Mouse (Mus musculus): ENCODE results near the gene Rab25. TPM values are rescaled to one million over a fixed set of nuclear protein-coding genes. Genes with fewer than 3 reads are reported as not detected.
"Not testable (repeated sequence)": the region's sequence is repeated elsewhere in the genome, so short reads cannot be mapped to it uniquely, and the experiment has no call there.

Rab25 gene
- polyA plus RNA-seq (2015; fragmentation: Nextera tagmentation; extraction: Ambion mirVana) = 0.41 and 1.3 TPM in 2 replicates

DNA sequence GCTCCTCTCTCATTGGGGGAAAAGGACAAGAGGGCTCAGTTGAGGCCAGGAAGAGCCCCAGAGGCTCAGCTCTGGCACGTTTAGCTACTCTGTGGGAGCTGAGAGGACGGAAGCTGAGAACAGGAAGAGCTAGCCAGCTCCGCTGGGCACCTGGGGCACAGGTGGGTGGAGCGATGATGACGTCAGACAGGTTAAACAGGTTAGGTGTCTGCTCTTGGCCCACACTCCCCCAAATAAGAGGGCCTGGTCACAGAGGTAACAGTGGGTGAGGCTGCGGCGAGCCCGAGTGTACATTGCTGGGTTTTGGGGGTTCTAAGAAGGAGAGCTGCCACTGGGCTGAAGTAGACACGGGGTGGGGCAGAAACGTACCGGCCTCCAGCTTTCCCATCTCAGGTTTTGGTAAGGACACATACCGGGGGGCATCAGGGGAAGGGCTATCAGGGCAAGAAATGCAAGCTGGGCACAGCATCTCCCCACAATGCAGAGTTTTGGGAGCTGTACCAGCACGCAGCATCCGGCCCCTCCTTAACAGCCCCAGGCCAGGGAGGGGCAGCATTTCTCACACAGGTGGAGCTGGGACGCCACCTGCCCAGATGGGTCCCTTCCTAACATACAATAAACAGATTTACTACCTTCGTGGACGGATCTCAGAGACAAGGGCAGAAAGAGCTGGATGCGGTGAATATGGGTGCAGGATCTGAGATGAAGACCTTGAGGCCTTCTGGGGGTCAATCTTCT, at the start of gene Rab25:
TSS of gene Rab25 (minus strand) at position 121 of the 738 bp plus-strand sequence.
- no peak for ATAC-seq (replicated peaks)
- no peaks in the 10 kb centered on the region for H3K27me3 ChIP-seq (replicated peaks)
- 55% methylated on average over 18 of the region's 18 CpGs for WGBS

DNA sequence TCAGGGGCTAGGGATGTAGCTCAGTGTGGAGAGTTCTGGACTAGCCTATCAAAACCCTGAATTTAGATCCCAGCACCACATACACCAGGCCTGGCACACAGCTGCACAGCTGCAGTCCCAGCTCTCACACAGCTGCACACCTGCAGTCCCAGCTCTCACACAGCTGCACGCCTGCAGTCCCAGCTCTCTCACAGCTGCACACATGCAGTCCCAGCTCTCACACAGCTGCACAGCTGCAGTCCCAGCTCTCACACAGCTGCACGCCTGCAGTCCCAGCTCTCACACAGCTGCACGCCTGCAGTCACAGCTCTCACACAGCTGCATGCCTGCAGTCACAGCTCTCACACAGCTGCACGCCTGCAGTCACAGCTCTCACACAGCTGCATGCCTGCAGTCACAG, 48.4 kb upstream of the Rab25 start:
- not testable (repeated sequence) for H3K4me3 ChIP-seq; H3K36me3 ChIP-seq (replicated peaks); H3K27me3 ChIP-seq (replicated peaks); H3K27ac ChIP-seq; H3K9ac ChIP-seq; H3K9me3 ChIP-seq; ATAC-seq (replicated peaks); H3K4me2 ChIP-seq; H3K4me1 ChIP-seq
- WGBS = 79% methylated on average over 4 of the region's 4 CpGs

More for the DNA sequence above, at the start of gene Rab25:
- H3K9me3 ChIP-seq = no peaks in the 10 kb centered on the region
- H3K9ac ChIP-seq = no peak within 1 kb of the TSS
- no peaks in the 10 kb centered on the region for H3K36me3 ChIP-seq (replicated peaks)
- H3K4me1 ChIP-seq = peaks cover 11% of the 10 kb centered on the region
- H3K4me3 ChIP-seq = no peak within 1 kb of the TSS
- no peak within 1 kb of the TSS for H3K27ac ChIP-seq
- no peak within 1 kb of the TSS for H3K4me2 ChIP-seq

DNA sequence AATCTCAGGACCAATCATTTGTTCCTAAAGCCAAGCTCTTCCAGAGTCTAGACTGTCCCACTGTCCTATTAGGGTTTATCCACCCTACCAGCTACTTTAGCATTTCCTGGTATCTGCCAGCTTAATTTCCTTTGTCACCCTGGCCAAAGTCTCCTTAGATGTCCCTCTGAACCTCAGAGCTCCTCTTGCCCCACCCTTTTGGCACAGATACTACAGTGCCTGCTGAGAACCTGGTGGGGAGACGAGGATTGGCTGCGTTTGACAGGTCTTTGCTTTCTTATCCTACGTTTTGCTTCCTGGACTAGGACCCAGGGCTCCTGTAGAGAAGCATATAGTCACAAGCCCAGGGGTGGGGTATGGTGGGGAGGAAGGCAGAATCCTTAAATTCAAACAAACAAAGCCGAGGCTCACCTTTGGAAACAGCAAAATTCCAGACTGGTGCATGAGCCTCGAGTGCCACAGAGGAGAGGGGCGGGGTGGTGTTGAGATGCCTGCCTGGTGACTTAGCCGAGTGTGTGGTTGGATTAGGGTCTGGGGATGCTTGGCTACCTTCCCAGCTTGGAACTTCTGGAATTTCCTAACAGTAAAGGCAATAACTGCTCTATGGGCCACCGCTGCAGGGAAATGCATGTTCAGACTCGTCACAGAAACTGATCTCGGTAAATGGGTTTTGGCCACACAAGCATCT, 45.9 kb upstream of the Rab25 start:
- no peaks in the 10 kb centered on the region for H3K4me1 ChIP-seq
- no peak overlapping the region for H3K9ac ChIP-seq
- H3K36me3 ChIP-seq (replicated peaks) = no peaks in the 10 kb centered on the region
- H3K4me2 ChIP-seq = no peak overlapping the region
- ATAC-seq (replicated peaks) = no peak
- no peaks in the 10 kb centered on the region for H3K27me3 ChIP-seq (replicated peaks)
- H3K4me3 ChIP-seq = no peak overlapping the region
- WGBS = 71% methylated on average over 10 of the region's 10 CpGs
- H3K27ac ChIP-seq = no peak overlapping the region
- H3K9me3 ChIP-seq = no peaks in the 10 kb centered on the region

DNA sequence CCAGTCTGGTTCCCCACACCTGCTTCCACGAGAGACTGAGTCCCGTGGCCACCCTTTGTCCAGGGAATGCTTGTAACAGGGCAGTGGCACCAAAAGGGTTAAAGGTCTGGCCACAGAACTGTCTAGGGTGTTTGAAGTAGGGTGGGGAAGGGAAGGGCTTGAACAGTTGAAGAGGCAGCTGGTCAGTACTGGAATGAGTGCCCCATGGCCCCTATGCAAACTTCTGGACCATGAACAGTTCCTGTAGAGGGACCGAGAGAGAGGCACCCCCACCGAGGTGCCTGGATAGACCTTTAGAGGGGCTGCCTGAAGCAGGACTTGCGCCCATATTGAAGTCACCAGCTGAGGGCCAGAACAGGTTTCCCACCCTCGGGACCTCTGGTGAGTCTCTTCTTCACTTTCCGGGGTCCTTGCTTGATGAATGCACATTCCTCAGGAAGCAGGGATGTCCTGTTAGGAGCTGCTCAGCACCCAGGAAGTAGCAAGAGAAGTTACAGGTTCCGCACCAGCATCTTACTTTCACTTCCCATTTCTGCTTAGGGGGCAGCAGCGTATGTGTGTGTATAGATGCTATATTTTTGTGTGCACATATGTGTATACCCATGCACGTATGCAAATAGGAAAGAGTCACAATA, 45.0 kb upstream of the Rab25 start:
- no peaks in the 10 kb centered on the region for H3K9me3 ChIP-seq
- H3K4me1 ChIP-seq = no peaks in the 10 kb centered on the region
- no peaks in the 10 kb centered on the region for H3K27me3 ChIP-seq (replicated peaks)
- peaks cover 8% of the 10 kb centered on the region; the same call in 1 of the 2 replicates for H3K36me3 ChIP-seq (replicated peaks)
- no peak overlapping the region for H3K4me2 ChIP-seq
- H3K4me3 ChIP-seq = no peak overlapping the region
- H3K27ac ChIP-seq = no peak overlapping the region
- no peak overlapping the region for H3K9ac ChIP-seq
- no peak for ATAC-seq (replicated peaks)
- 72% methylated on average over 10 of the region's 10 CpGs for WGBS

DNA sequence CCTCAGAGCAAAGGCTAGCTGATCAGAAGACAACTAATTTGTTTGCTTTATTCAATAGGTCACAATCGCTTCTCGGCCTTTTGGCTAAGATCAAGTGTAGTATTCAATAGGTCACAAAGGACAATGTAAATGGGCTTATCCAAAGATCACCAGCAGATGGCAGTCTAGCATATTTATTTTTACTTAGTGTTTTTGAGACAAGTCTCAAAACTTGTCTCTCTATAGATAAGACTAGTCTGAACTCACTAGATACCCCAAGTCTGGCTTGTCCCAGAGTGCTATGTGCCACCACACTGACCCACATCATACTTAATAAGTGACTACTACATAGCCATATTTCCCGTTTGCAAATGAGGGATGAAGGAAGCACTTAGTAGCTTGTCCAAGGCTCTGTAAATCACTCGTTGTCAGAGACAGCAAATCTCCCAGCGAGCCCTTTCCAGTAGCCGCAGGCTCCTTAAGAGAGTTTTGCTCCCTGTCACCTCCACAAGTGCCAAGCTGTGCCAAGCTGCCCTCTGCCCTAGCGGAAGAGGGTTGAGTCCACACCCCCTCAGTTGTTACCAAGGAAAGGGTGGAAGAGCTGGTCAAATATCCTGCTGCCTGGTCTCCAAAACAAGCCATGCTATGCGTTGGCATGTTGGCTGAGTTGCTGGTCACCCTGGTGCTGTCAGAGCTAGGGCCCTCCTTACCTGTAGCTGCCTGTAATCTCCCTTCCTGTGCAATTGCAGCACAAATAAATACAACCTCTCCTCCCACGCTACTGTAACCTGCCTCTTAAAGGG, 44.0 kb upstream of the Rab25 start:
- Histone ChIP-seq H3K36me3 (replicated peaks) (peaks cover 17% of the 10 kb centered on the region; the same call in 1 of the 2 replicates), H3K27me3 (replicated peaks) (no peaks in the 10 kb centered on the region), H3K9me3 (no peaks in the 10 kb centered on the region), H3K4me1 (no peaks in the 10 kb centered on the region), H3K27ac (no peak overlapping the region; the same call in 1 of the 2 replicates), H3K9ac (no peak overlapping the region), H3K4me3 (no peak overlapping the region), H3K4me2 (no peak overlapping the region)
- 37% methylated on average over 9 of the region's 9 CpGs for WGBS
- ATAC-seq (replicated peaks) = no peak

DNA sequence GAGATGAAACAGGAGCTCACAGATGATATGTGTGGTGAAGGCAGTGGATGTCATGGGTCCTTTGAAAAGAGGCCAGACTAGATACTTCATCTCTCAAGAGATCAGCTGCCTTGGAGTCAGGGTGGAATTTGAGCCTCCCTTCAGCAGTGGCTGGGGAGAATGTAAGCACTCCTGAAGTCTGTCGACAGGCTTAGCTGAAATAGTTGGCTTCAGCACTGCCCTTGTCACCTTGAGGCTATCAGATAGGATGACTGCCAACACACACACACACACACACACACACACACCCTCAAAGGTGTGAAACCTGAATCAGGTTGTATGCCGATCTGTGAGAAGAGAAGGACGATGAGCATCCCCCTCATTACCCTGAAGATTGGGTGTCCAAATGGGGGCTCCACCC, 42.9 kb upstream of the Rab25 start:
- no peaks in the 10 kb centered on the region for H3K27me3 ChIP-seq (replicated peaks)
- no peaks in the 10 kb centered on the region for H3K4me1 ChIP-seq
- no peak overlapping the region for H3K9ac ChIP-seq
- peaks cover 21% of the 10 kb centered on the region; the same call in 1 of the 2 replicates for H3K36me3 ChIP-seq (replicated peaks)
- H3K4me3 ChIP-seq = no peak overlapping the region
- H3K27ac ChIP-seq = no peak overlapping the region
- no peaks in the 10 kb centered on the region for H3K9me3 ChIP-seq
- ATAC-seq (replicated peaks) = no peak
- WGBS = 55% methylated on average over 3 of the region's 3 CpGs
- no peak overlapping the region for H3K4me2 ChIP-seq

DNA sequence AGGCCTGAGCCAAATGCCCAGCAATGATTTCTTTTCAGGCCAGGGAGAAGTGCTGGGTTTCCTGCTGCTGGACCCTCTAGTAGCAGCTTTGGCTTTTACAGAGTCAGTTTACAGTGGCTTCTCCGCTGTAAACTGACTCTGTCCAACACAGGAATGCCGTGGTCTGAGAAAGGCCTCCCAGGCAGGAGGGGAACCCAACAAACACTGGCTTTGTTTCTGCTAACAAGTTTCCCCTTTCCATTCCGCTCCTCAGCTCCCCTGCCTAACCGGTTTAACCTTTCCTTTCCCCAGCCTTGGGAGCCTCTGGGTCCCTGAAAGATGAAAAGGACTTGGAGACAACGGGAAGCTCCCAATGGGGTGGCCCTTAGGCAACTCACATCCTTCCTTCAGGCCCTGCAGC, 42.1 kb upstream of the Rab25 start:
- Histone ChIP-seq H3K27ac (no peak overlapping the region), H3K27me3 (replicated peaks) (no peaks in the 10 kb centered on the region), H3K9ac (no peak overlapping the region), H3K36me3 (replicated peaks) (peaks cover 26% of the 10 kb centered on the region; the same call in 1 of the 2 replicates), H3K9me3 (no peaks in the 10 kb centered on the region), H3K4me2 (no peak overlapping the region), H3K4me3 (no peak overlapping the region), H3K4me1 (no peaks in the 10 kb centered on the region)
- 30% methylated on average over 5 of the region's 5 CpGs for WGBS
- no peak for ATAC-seq (replicated peaks)

DNA sequence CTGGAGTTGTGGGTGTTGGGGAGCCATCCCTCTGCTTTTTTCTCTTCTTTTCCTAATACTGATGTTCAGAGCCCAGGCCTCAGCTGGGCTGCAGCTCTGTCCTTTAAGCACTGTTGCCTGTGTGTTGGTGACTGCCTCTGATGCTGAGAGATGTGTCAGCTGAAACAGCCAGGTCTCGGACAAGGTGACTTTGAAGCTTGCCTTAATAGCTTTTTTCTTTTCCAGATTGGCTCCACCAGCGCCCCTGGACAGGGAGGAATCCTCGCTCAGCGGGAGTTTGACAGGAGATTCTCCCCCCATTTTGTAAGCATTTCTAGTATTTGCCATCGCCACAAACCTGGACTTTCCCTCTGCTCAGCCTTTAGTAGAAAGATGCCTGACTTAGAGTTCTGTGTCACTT, 38.5 kb upstream of the Rab25 start:
- Histone ChIP-seq H3K27me3 (replicated peaks) (no peaks in the 10 kb centered on the region), H3K27ac (no peak overlapping the region), H3K36me3 (replicated peaks) (peaks cover 31% of the 10 kb centered on the region; the same call in 1 of the 2 replicates), H3K9ac (no peak overlapping the region), H3K4me3 (no peak overlapping the region), H3K9me3 (no peaks in the 10 kb centered on the region), H3K4me1 (no peaks in the 10 kb centered on the region), H3K4me2 (no peak overlapping the region)
- 96% methylated on average over 5 of the region's 5 CpGs for WGBS
- ATAC-seq (replicated peaks) = no peak

DNA sequence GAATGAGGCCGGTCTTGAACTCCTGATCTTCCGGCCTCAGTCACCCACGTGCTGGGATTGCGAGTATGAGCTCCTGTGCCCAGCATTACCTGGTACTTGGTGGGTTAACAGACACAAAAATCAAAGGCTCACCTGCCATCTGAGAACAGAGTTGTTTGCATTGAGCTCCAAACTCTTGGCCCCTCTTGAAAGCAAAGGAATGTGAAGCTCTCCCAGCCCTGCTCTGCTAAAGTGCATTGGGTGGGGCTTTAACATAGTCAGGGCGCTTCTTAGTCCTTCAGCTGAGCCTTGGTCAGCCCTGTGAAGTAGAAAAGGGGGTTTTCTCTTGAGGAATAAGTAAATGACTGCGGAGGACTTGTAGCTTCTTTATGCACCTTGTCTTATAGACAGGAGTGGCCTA, 37.7 kb upstream of the Rab25 start:
- H3K9ac ChIP-seq = no peak overlapping the region
- no peak for ATAC-seq (replicated peaks)
- WGBS = 97% methylated on average over 6 of the region's 6 CpGs
- H3K27ac ChIP-seq = no peak overlapping the region
- H3K4me1 ChIP-seq = peaks cover 6% of the 10 kb centered on the region
- H3K27me3 ChIP-seq (replicated peaks) = no peaks in the 10 kb centered on the region
- no peak overlapping the region for H3K4me3 ChIP-seq
- H3K4me2 ChIP-seq = no peak overlapping the region
- no peaks in the 10 kb centered on the region for H3K9me3 ChIP-seq
- H3K36me3 ChIP-seq (replicated peaks) = peaks cover 31% of the 10 kb centered on the region; the same call in 1 of the 2 replicates

DNA sequence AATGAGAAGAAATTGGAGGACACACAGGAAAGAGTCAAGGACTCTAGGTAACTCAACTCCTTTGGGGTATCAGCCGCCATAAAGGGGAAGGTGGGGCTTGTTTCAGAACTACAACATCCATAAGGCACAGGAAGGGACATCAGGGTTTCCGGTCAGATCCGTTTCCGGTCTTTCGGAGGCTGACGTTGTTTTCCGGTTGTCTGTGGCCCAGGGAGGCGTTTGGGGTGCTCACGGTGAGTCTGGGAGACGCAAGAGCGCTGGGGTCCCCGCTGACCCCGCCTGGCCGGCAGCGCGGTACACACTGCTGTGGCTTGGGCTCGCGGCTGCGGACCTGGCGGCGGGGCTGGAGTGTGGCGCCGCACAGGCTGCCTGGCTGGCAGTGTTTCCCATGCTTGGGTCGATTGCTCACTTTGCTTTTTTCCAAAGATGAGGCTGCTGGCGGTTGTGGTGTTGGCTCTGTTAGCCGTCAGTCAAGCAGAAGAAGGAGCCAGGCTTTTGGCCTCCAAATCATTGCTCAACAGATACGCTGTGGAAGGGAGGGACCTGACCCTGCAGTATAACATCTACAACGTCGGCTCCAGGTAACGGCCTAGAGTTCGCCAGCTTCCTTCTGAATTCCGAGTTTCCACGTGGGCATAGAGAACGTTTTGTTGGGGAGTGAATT, 31.5 kb upstream of the Rab25 start:
- Histone ChIP-seq H3K4me1 (peaks cover 19% of the 10 kb centered on the region), H3K27me3 (replicated peaks) (no peaks in the 10 kb centered on the region), H3K4me2 (peak overlapping the region; percentile 71), H3K27ac (peak overlapping the region; percentile 61; the same call in 1 of the 2 replicates), H3K9ac (peak overlapping the region; percentile 93), H3K4me3 (peak overlapping the region; percentile 78), H3K9me3 (no peaks in the 10 kb centered on the region), H3K36me3 (replicated peaks) (peaks cover 5% of the 10 kb centered on the region; the same call in 1 of the 2 replicates)
- WGBS = under 1% methylated on average over 34 of the region's 34 CpGs
- ATAC-seq (replicated peaks) = peak; percentile 90
